ENCODE assay signal across 8 mouse cellular contexts in the genomic region with DNA sequence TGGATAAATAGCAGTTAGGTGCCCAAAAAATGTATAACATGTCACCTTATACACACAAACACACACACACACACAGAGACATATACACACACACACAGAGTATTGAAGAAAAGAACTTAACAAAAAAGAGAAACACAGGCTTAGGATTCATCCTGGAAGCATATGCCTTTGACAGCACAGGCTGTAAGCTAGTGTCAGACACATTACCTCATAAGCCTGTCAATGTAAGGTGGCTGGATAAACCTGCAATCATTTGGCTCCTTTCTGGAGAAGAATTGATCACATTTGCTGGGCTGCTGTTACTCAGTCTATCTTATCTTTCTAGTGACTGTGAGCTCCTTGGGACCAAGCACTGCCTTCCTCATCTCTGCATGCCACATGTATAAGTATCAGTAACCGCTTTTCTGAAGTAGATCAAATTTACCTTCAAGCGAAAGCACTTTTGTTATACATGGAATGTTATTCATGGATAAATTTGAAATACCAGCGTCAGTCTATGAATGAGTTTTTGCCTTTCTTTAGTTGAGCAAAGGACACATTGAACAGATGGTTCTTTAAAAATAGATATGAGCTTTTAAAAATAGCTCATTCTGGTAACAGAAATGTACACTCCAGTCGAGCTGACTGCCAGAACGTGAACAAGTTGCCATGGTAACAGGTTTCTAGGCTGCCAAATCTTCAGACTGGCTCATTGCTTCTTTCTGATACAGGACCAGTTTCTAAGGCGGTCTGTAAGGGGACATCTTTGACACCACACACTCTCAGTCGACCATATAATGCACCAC. TPM values are rescaled to one million over a fixed set of nuclear protein-coding genes. Genes with fewer than 3 reads are reported as not detected.
DNase-seq lines count a peak whose midpoint lies in the region; ATAC-seq and TF ChIP-seq lines count a peak whose summit lies in the region.

No protein-coding gene starts in this region.

- H3K4me1 ChIP-seq in lung, embryonic 16.5 days (replicated peaks; ENCODE audit: control insufficient read depth, insufficient read depth, low read length), result peaks cover 8% of the 10 kb centered on the region
- H3K4me1 ChIP-seq in hindbrain, embryonic 12.5 days, result peaks cover 4% of the 10 kb centered on the region; the same call in 1 of the 2 replicates
- H3K4me1 ChIP-seq in liver, postnatal 0 days (ENCODE audit: insufficient read depth), result no peaks in the 10 kb centered on the region
- no peaks in the 10 kb centered on the region for H3K4me1 ChIP-seq in intestine, embryonic 15.5 days (replicated peaks)

- no peak overlapping the region for H3K4me3 ChIP-seq in lung, embryonic 16.5 days (ENCODE audit: low read length)
- H3K4me3 ChIP-seq in hindbrain, embryonic 12.5 days, result no peak overlapping the region
- H3K4me3 ChIP-seq in liver, postnatal 0 days (ENCODE audit: low read depth, low read length), result no peak overlapping the region
- no peak overlapping the region for H3K4me3 ChIP-seq in intestine, embryonic 15.5 days (replicated peaks)

- no peak overlapping the region for H3K4me2 ChIP-seq in lung, embryonic 16.5 days (ENCODE audit: low read depth, low read length)
- no peak overlapping the region for H3K4me2 ChIP-seq in hindbrain, embryonic 12.5 days (replicated peaks)
- no peak overlapping the region for H3K4me2 ChIP-seq in liver, postnatal 0 days (ENCODE audit: low read depth, low read length)
- no peak overlapping the region for H3K4me2 ChIP-seq in intestine, embryonic 15.5 days (replicated peaks)

- WGBS in lung, embryonic 16.5 days, result 27% methylated on average over 7 of the region's 7 CpGs
- WGBS in hindbrain, embryonic 12.5 days, result 47% methylated on average over 7 of the region's 7 CpGs
- 40% methylated on average over 7 of the region's 7 CpGs for WGBS in liver, postnatal 0 days (ENCODE audit: insufficient replicate concordance)
- 45% methylated on average over 7 of the region's 7 CpGs for WGBS in intestine, embryonic 15.5 days

- no peaks in the 10 kb centered on the region for H3K9me3 ChIP-seq in lung, embryonic 16.5 days (ENCODE audit: control insufficient read depth, low read length)
- no peaks in the 10 kb centered on the region for H3K9me3 ChIP-seq in hindbrain, embryonic 12.5 days (replicated peaks)
- no peaks in the 10 kb centered on the region for H3K9me3 ChIP-seq in liver, postnatal 0 days (ENCODE audit: low read length)
- no peaks in the 10 kb centered on the region for H3K9me3 ChIP-seq in intestine, embryonic 15.5 days

- no peak overlapping the region for H3K9ac ChIP-seq in lung, embryonic 16.5 days (ENCODE audit: low read length)
- H3K9ac ChIP-seq in hindbrain, embryonic 12.5 days, result no peak overlapping the region
- no peak overlapping the region for H3K9ac ChIP-seq in liver, postnatal 0 days (replicated peaks)
- H3K9ac ChIP-seq in intestine, embryonic 15.5 days, result no peak overlapping the region

- no peak for DNase-seq in lung, postnatal 14 days
- peak; percentile 86 for DNase-seq in cerebellum, adult 9-11 months
- peak; percentile 43 for DNase-seq in lung, postnatal 36 days
- DNase-seq in liver, postnatal 0 days, result no peak
- DNase-seq in thymus, postnatal 10 days (ENCODE audit: low spot score in 2 of 2), result no peak

- no peak overlapping the region for H3K27ac ChIP-seq in lung, embryonic 16.5 days (ENCODE audit: low read length)
- H3K27ac ChIP-seq in hindbrain, embryonic 12.5 days, result no peak overlapping the region
- H3K27ac ChIP-seq in liver, postnatal 0 days (ENCODE audit: low read depth), result no peak overlapping the region
- H3K27ac ChIP-seq in intestine, embryonic 15.5 days, result no peak overlapping the region

- H3K27me3 ChIP-seq in lung, embryonic 16.5 days (ENCODE audit: control insufficient read depth, insufficient read depth, low read depth, low read length), result no peaks in the 10 kb centered on the region
- no peaks in the 10 kb centered on the region for H3K27me3 ChIP-seq in hindbrain, embryonic 12.5 days
- H3K27me3 ChIP-seq in liver, postnatal 0 days (ENCODE audit: insufficient read depth, low read length), result no peaks in the 10 kb centered on the region
- H3K27me3 ChIP-seq in intestine, embryonic 15.5 days (replicated peaks), result no peaks in the 10 kb centered on the region

- H3K36me3 ChIP-seq in lung, embryonic 16.5 days (ENCODE audit: control insufficient read depth, insufficient read depth, low read length), result peaks cover 7% of the 10 kb centered on the region
- no peaks in the 10 kb centered on the region for H3K36me3 ChIP-seq in hindbrain, embryonic 12.5 days
- H3K36me3 ChIP-seq in liver, postnatal 0 days (replicated peaks; ENCODE audit: insufficient read depth, low read length), result no peaks in the 10 kb centered on the region; the same call in 1 of the 2 replicates
- no peaks in the 10 kb centered on the region for H3K36me3 ChIP-seq in intestine, embryonic 15.5 days

- TF ChIP-seq CTCF in liver, postnatal 0 days (IDR thresholded peaks at IDR 0.05; ENCODE audit: low read depth), result no peak

- no peak for TF ChIP-seq EP300 in liver, postnatal 0 days (IDR thresholded peaks at IDR 0.05; ENCODE audit: low read depth)

- ATAC-seq in lung, embryonic 16.5 days (ENCODE audit: low read depth), result peak; percentile 81; the same call in 1 of the 2 replicates
- 0 out of 2 replicates have a peak, but pooled peaks have one; percentile 38 for ATAC-seq in hindbrain, embryonic 12.5 days (ENCODE audit: low FRiP score)
- ATAC-seq in liver, postnatal 0 days, result no peak
- no peak for ATAC-seq in intestine, embryonic 15.5 days

RNA-seq across cellular contexts. Expression of gene Myof, which starts 51.8 kb away (rescaled TPM):
- 32.3 and 35.2 TPM in 2 replicates for polyA plus RNA-seq in lung, embryonic 16.5 days (2015; fragmentation: Nextera tagmentation; extraction: Ambion mirVana)
- 6.9 and 9.5 TPM in 2 replicates for polyA plus RNA-seq in hindbrain, embryonic 12.5 days (2016; fragmentation: Nextera tagmentation; extraction: Ambion mirVana)
- polyA plus RNA-seq in liver, postnatal 0 days (2015; fragmentation: Nextera tagmentation; extraction: Ambion mirVana), result 1.6 and 1.7 TPM in 2 replicates
- polyA plus RNA-seq in intestine, embryonic 15.5 days (2015; fragmentation: Nextera tagmentation; extraction: Ambion mirVana), result 9.4 and 10.1 TPM in 2 replicates

Comparison
In these comparisons a context has a peak if more than half of its experiments do, and no peak if none do; other contexts are left out.
1. DNase-seq: peak in cerebellum, adult 9-11 months (single experiment) and lung, postnatal 36 days (single experiment); none in lung, postnatal 14 days (single experiment), liver, postnatal 0 days (single experiment) and thymus, postnatal 10 days (0 of 2).
2. ATAC-seq: peak in lung, embryonic 16.5 days (single experiment) and hindbrain, embryonic 12.5 days (single experiment); none in liver, postnatal 0 days (single experiment) and intestine, embryonic 15.5 days (single experiment).